Mouse (Mus musculus): Measurements from ENCODE around the gene Npy4r.

- TF ChIP-seq CTCF (IDR thresholded peaks at IDR 0.05; ENCODE audit: low read depth, low read length), result no peak
- no peak for TF ChIP-seq POLR2A (IDR thresholded peaks at IDR 0.05; ENCODE audit: borderline replicate concordance, low read depth, low read length)
Observed at GRCm38 (mm10) chr14:34135391-34135790, 16.9 kb downstream of the Npy4r start.
